Mouse (Mus musculus) cerebellum, postnatal 14 days (tissue): ENCODE measurements around the gene Sla2.
"Not testable (repeated sequence)": the region's sequence is repeated elsewhere in the genome, so short reads cannot be mapped to it uniquely, and the experiment has no call there.

Experiments used
- DNase-seq, 2 experiments: peaks; one replicate each; pipeline ENCODE4 v3.0.0; 2021; ENCODE audit warnings: mixed read lengths in 2 of 2

Gene Sla2

GRCm38 (mm10) chr2:156887017-156887416 is at the start of gene Sla2:
Sla2 (minus strand) TSS chr2:156887192.
- DNase-seq: no peak

DNA sequence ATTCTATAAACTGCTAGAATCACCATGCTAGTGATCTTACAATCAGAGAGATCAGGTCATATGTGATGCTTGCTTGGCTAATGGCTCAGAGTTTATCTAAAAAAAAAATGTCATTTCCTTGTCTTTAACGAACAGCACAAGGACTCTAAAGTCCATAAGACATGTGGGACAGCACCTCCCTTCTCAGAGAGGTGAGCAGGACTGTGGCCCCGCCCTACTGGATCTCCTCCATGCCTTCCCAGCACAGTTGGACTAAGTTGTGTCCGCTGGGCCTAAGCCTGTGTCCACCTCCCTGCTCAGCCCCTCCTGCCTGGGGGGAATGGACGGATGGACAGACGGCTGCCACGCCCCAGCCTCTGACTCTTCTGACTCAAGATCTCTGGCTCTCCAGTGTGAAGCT is 48.0 kb upstream of the Sla2 start:
- DNase-seq: no peak

DNA sequence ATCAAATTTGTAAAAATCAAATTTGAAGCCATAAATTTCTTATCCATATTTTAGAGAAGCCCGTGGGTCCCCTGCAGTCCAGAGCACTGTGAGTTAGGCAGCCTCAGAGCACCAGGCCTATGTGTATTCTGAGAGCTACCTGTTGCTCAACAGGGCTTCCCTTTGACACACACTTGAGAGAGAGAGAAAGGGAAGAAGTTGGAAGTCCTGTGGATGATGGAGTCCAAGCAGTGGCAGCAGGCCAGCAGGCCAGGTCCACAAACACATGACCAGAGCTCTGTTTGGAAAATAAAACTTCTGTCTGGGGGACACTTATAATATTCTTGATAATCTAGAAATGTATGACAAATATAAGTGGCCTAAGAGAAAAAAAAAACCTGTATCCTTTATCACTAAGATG is 46.4 kb upstream of the Sla2 start:
- DNase-seq: no peak

GRCm38 (mm10) chr2:156931421-156931820 is 44.4 kb upstream of the Sla2 start:
- no peak for DNase-seq

DNA sequence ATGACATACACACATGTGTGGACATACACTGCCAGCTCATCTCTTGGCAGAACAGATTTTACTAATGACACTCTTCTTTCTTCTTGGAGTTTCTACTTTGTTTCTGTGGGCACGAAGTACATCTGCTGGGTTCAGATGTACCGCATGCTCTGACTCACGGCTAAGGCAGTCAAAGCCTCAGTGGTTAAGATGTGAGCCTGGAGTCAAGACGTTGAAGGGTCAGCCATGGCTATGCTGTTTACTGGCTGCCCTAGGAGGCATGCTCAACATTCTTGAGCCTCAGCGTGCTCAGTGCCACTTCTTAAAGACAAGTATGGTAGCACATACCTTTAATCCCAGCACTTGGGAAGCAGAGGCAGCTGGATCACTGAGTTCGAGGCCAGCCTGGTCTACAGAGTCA is 43.6 kb upstream of the Sla2 start:
- no peak for DNase-seq

DNA sequence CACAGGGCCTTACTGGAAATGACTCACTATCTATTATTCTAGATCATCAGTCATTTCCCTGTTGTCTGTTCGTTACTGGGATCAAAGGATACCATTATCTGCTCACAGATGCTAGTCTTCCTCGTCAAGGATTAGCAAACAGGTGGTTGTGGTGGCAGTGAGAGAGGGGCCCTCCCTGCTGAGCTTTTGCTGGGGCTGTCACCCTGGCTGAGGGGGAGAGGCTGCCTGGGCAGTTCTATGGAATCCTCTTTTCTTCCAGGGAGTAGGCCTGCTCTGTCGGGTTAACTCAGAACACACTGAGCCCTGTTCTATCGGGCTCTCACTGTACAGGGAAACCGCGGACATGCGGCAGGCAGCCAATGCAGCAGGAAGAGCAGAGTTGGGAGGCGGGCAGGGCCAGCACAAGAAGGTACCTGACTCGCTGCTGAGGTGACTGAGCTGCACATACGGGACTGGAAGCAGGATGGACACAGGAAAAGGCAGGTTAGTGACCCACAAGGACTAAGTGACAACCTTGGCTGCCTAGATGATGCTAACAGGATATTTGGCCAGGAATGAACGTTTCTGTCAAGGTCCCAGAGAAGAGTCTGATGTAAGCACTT is 42.6 kb upstream of the Sla2 start:
- no peak for DNase-seq

DNA sequence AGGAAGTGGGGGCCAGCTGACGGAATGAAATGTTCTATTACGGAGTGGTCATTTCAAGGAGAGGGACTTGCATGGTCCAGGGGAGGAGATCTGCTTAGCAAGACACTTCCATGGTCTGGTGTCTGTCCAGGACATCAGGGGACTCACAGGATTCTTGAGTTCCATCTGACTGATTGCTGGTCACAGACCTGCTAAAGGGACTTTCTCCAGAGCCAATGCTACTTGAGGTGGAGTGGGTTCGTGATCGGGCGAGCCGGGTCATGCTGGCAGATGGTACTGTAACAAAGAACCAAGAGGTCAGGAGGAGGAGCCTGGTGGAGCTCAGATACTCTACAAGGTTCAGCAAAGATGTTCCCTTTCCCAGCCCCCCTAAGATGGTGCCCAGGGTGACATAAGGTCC is 41.6 kb upstream of the Sla2 start:
- DNase-seq: no peak

DNA sequence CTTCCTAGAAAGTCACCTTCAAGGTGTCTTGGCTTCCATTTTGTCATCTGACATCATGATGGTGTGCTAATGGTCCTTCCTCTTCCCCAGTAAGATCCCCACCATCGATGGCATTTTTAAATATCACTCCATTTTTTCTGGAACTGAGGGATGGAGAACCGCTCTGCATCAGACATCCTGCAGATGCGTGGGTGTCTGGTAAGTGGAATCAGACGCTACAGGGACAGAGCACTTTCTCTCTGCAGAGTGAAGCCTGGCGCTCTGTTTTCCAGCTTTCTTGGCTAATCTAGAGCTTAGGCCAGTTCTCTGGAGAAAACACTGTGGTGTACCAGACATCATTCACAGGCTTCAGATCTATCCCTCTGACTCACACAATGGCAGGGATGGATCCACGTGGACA is 40.7 kb upstream of the Sla2 start:
- DNase-seq: no peak

GRCm38 (mm10) chr2:156925611-156926010 is 38.6 kb upstream of the Sla2 start:
- not testable (repeated sequence) for DNase-seq

GRCm38 (mm10) chr2:156925075-156925474 is 38.1 kb upstream of the Sla2 start:
- DNase-seq: not testable (repeated sequence)

DNA sequence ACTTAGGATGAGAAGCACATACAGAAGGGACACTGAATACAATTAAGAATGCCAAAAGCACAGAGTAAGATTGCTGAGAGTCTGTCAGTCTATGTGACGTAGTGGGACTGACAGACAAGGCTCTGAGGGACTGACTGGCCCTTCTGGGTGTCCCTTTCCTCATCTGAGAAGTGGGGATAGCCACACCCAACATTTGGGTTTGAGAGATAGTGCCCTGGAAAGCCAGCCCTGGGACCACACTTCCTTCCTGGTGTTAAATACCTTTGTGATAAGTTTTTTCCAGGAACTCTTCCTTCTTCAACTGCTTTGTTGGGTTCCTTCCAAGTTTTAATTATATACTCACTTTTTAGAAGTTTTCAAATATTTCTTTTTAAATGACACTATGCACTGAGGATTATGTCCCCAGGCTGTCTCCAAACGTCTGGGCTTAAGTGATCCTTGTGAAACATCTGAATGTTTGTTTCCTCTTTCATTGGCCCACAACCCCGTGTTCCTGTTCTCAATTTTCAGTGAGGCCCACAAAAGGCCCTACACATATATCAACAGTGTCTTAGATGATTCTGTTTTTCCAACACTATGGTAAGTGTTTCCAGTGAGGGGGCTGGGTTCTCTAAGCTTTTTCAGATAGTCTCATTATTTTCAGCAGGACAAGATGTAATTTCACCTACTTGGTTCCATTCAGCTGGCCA is 37.4 kb upstream of the Sla2 start:
- DNase-seq: no peak

- DNase-seq: peak in 1 of 2 experiments; percentile 46
Measured at GRCm38 (mm10) chr2:156923057-156923456, 36.1 kb upstream of the Sla2 start.

- DNase-seq: no peak
Measured at GRCm38 (mm10) chr2:156919796-156920195, 32.8 kb upstream of the Sla2 start.

- not testable (repeated sequence) for DNase-seq
Measured at GRCm38 (mm10) chr2:156919191-156919590, 32.2 kb upstream of the Sla2 start.

- DNase-seq: no peak
Measured at GRCm38 (mm10) chr2:156918562-156918961, 31.6 kb upstream of the Sla2 start.

DNA sequence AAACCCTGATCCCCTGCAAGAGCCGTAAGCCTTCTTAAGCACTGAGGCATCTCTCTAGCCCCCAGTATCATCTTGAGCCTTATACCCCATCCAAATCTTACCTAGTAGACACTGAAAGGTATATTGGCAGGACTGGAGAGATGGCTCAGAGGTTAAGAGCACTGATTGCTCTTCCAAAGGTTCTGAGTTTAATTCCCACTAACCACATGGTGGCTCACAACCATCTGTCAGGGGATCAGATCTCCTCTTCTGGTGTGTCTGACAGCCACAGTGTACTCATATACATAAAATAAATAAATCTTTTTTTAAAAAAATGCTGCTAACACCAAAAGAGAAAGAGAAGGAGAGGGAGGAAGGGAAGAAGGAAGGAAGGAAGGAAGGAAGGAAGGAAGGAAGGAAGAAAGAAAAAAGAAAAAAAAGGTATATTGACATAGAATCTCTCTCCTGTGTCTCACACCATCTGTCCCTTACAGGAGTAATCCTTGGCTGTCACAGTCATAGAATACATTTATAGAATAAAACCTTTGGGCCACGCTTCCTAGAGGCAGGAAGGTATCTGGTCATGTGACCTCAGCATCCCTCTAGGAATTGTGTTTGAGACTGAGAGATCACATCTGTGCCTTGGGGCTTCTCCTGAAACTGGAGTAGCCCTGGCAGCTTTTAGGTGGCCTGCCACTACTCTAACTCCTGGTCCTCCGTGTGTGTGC is 29.6 kb upstream of the Sla2 start:
- peak in 1 of 2 experiments; percentile 58 for DNase-seq

DNA sequence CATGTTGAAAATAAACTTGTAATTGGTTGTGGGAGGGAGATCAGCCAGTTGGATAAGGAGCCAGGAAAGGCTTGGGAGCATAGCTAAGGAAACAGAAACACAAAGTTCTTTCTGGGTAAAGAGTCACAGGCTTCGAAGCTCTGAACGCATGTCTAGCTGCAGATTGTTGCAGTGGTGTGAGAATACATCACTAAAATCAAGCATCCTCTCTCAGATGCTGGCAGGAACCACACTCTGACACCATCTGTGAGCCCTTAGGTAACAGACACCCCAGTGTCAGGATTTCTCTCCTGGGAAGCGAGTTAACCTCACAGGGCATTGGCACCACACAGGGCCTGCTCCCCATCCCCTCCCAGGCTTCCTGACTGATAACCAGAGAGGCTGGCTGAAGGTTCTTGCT is 28.6 kb upstream of the Sla2 start:
- DNase-seq: no peak

GRCm38 (mm10) chr2:156913191-156913590 is 26.2 kb upstream of the Sla2 start:
- peak in 1 of 2 experiments; percentile 56 for DNase-seq

DNA sequence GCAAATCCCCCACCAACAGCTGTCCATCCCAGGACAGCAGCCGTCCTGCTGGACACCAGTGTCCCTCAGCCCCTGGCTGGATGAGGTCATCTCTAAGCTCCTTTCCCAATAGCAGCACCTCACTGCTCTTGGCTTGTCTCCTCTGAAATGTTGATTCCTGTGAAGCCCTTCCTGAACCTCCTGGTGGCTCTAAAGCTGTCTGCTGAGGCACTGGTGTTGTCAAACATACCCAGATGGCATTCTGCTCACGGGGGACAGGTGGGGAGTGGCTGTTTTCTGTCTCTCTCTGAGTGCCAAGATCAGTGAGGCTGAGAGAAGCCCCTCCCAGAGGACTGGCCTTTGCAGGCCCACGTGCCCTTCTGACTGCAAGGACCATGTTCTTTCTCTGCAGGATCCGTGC is 18.9 kb upstream of the Sla2 start:
- peak; percentile 77 to 79 for DNase-seq

DNA sequence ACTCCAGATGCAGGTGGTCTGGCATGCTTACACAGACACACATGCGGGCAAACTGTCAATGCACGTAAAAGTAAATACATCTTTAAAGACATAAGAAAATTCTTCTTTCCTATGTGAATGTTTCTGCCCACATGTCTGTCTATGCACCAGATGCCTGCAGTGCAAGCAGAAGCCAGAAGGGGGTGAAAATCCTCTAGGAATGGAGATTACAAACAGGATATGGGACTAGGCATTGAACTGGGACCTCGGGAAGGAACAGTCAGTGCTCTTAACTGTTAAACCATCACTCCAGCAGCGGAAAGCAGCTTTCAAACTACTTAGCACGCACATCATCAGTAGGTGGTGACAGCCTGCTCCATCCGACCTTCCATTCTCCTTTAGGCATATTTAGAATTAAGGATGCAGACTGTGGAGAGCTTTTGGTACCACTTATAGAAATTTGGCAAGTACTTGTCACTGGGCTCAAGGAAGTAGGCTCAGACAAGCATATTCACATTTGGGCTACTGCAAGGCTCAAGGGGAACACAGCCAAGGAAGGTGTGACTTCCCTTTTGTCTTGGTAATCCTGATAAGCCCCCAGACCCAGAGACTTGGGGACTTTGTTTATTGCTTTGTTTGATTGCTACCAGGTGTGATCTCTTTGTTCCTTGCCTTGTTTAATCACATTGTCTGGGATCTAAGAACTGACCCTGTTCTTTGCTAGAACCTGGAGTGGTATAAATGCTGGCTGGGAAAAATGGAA is 18.2 kb upstream of the Sla2 start:
- peak; percentile 85 to 90 for DNase-seq

DNA sequence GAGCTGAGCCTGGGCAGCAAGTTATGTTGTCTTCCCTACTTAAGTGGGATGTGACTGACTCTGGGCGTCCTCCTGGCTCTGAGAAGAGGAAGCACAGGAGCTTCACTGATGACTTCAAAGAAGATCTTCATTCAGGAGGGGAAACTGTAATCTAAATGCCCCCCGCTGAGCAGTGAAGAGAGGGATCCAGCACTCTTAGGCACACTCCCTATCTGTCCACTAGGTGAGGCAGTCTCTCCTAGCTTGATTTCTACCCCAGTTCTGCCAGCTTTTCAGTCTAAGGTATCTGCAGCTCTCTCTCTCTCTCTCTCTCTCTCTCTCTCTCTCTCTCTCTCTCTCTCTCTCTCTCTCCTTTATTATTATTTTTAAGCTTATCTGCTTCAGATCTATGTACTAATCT is 16.4 kb upstream of the Sla2 start:
- DNase-seq: peak; percentile 54 to 61

- peak; percentile 68 to 74 for DNase-seq
Measured at GRCm38 (mm10) chr2:156902411-156902810, 15.4 kb upstream of the Sla2 start.

- DNase-seq: peak; percentile 57 to 61
Measured at GRCm38 (mm10) chr2:156901883-156902282, 14.9 kb upstream of the Sla2 start.
